Mouse (Mus musculus) E14TG2a.4 (cell line): Measurements from ENCODE around the gene Vmn1r86.

Source experiments
- H3K27me3 ChIP-seq: 2 replicates; pipeline ENCODE4 v1.6.1; 2014; ENCODE audit warnings: low read length, control low read depth; ENCODE audit not compliant: insufficient read depth
- H3K36me3 ChIP-seq: 2 replicates; pipeline ENCODE4 v1.6.1; 2014; ENCODE audit warnings: low read length, control low read depth; ENCODE audit not compliant: insufficient read depth
- H3K4me1 ChIP-seq: replicated peaks from 2 replicates; pipeline ENCODE4 v1.6.1; 2014; ENCODE audit warnings: low read depth, low read length, control low read depth
- H3K4me3 ChIP-seq: replicated peaks from 2 replicates; pipeline ENCODE4 v1.5.1; 2014; ENCODE audit warnings: mild to moderate bottlenecking, low read length
- H3K9me3 ChIP-seq: 2 replicates; pipeline ENCODE4 v1.6.1; 2014; ENCODE audit warnings: low read length, control low read depth
- CTCF ChIP-seq: conservative IDR thresholded peaks from 2 replicates; pipeline ENCODE4 v1.5.1; 2014; ENCODE audit warnings: low read length
- NANOG ChIP-seq: IDR thresholded peaks from 2 replicates; pipeline ENCODE4 v1.6.1; 2014; ENCODE audit warnings: borderline replicate concordance, low read length, mixed read lengths
- POU5F1 ChIP-seq: IDR thresholded peaks from 2 replicates; pipeline ENCODE4 v1.6.1; 2014; ENCODE audit warnings: low read length, borderline replicate concordance

Vmn1r86 gene

GRCm38 (mm10) chr7:13059536-13059935, 60.2 kb downstream of the Vmn1r86 start:
- TF ChIP-seq CTCF: no peak
- TF ChIP-seq POU5F1: no peak
- TF ChIP-seq NANOG: peak; percentile 31; the same call in 1 of the 2 replicates
- no peaks in the 10 kb centered on the region for H3K27me3 ChIP-seq
- peaks cover 54% of the 10 kb centered on the region for H3K4me1 ChIP-seq
- H3K4me3 ChIP-seq: no peak overlapping the region
- peaks cover 9% of the 10 kb centered on the region for H3K9me3 ChIP-seq
- H3K36me3 ChIP-seq: no peaks in the 10 kb centered on the region

- Histone ChIP-seq H3K4me3 (0 out of 2 replicates have a peak overlapping the region, but pooled peaks have one; percentile 7), H3K36me3 (0 out of 2 replicates have a peak, but pooled peaks cover 5% of the 10 kb centered on the region), H3K9me3 (no peaks in the 10 kb centered on the region), H3K27me3 (no peaks in the 10 kb centered on the region), H3K4me1 (peaks cover 69% of the 10 kb centered on the region)
- TF ChIP-seq POU5F1 (no peak), CTCF (peak; percentile 35), NANOG (peak; percentile 81)
Measured at GRCm38 (mm10) chr7:13056913-13057700, 62.6 kb downstream of the Vmn1r86 start.

- Histone ChIP-seq H3K4me3 (peak within 1 kb of the TSS; percentile 89), H3K27me3 (no peaks in the 10 kb centered on the region), H3K9me3 (no peaks in the 10 kb centered on the region), H3K4me1 (peaks cover 59% of the 10 kb centered on the region), H3K36me3 (peaks cover 16% of the 10 kb centered on the region; the same call in 1 of the 2 replicates)
- TF ChIP-seq CTCF (no peak), POU5F1 (no peak), NANOG (no peak)
Measured at GRCm38 (mm10) chr7:13054287-13055010, 65.3 kb downstream of the Vmn1r86 start, which contains the start of gene Mzf1. Gene Mzf1, minus strand, starts transcription at chr7:13054764.

GRCm38 (mm10) chr7:13053961-13054286, 65.8 kb downstream of the Vmn1r86 start:
- TF ChIP-seq POU5F1 (no peak), CTCF (no peak), NANOG (no peak)
- H3K4me1 ChIP-seq: peaks cover 54% of the 10 kb centered on the region
- peaks cover 16% of the 10 kb centered on the region; the same call in 1 of the 2 replicates for H3K36me3 ChIP-seq
- H3K27me3 ChIP-seq: no peaks in the 10 kb centered on the region
- peak overlapping the region; percentile 89 for H3K4me3 ChIP-seq
- H3K9me3 ChIP-seq: no peaks in the 10 kb centered on the region

DNA sequence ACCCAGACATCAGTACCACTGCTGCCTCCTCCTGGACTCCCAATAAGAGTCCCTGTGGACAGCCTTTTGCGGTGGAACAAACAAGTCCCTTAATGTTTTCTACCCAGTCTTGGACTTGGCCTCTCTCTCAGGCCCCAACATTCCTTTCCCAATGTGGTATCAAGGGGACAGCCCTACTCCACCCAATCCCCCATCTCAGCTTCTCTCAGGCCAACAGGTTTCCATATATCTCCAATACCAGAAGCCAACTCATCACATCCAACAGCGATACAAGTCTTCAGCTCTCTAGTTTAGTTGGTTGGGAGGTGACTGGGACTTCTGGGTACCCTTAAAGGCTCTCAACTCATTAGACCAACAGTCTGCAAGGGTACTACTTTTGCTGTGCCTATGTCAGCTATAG, 66.2 kb downstream of the Vmn1r86 start:
- H3K27me3 ChIP-seq: no peaks in the 10 kb centered on the region
- no peak for TF ChIP-seq POU5F1
- TF ChIP-seq NANOG: no peak
- no peak for TF ChIP-seq CTCF
- H3K4me3 ChIP-seq: peak overlapping the region; percentile 89; the same call in 1 of the 2 replicates
- peaks cover 50% of the 10 kb centered on the region for H3K4me1 ChIP-seq
- peaks cover 16% of the 10 kb centered on the region; the same call in 1 of the 2 replicates for H3K36me3 ChIP-seq
- H3K9me3 ChIP-seq: no peaks in the 10 kb centered on the region

- Histone ChIP-seq H3K4me1 (peaks cover 47% of the 10 kb centered on the region), H3K27me3 (no peaks in the 10 kb centered on the region), H3K4me3 (no peak overlapping the region), H3K36me3 (peaks cover 16% of the 10 kb centered on the region; the same call in 1 of the 2 replicates), H3K9me3 (no peaks in the 10 kb centered on the region)
- TF ChIP-seq CTCF: no peak
- no peak for TF ChIP-seq POU5F1
- no peak for TF ChIP-seq NANOG
Measured at GRCm38 (mm10) chr7:13053001-13053400, 66.7 kb downstream of the Vmn1r86 start.
